Mouse (Mus musculus): ENCODE measurements around the gene Siglech. TPM values are rescaled to one million over a fixed set of nuclear protein-coding genes. Genes with fewer than 3 reads are reported as not detected.
"Not testable (repeated sequence)": the region's sequence is repeated elsewhere in the genome, so short reads cannot be mapped to it uniquely, and the experiment has no call there.

Gene Siglech
- polyA plus RNA-seq (2017; shearing (Covaris generic)), result 1 to 10 TPM in 1 of 2 experiments, not detected in 1; 1.4 TPM

GRCm38 (mm10) chr7:55767926-55768325 lies at the start of gene Siglech:
TSS of gene Siglech (plus strand) at chr7:55768178.
- ATAC-seq, result no peak

DNA sequence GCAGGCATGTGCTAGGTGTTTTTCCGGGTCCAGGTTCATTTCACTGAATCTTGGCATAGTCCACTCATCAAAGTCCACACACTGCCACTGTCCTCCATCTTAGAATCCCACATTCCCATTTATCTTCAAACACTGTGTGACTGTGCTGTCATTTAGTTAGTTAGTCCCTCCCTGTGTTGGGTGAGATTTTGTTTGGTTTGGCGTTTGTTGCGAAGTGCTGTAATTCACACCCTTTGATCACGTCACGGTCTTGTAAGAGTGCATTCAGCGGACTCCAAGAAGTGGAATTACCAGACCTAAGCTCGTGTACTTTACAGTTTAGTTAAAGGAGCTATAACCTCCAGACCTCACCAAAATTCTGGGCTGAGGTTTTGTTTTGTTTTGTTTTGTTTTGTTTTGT lies 45.3 kb upstream of the Siglech start:
- ATAC-seq, result no peak

GRCm38 (mm10) chr7:55728903-55729302 lies 39.1 kb upstream of the Siglech start:
- ATAC-seq, result no peak

DNA sequence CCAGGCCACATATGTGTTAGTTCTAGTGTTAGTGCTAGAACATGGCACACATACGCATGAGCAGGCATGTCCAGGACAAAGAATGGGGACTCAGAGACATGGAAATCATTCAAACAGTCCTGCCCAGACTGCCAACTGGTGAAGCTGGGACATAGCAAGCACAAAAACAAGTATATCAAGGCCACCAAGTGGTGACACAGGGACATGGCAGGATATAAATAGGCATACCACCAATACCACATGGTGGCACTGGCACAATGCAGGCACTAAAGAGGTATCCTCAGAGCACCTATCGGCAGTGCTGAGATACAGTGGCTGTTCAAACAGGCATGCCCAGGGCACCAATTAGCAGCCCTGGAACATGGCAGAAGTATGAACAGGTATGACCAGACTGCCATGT lies 33.5 kb upstream of the Siglech start:
- no peak for ATAC-seq

- no peak for ATAC-seq
These were observed 30.7 kb upstream of the Siglech start for GRCm38 (mm10) chr7:55737125-55737912.

DNA sequence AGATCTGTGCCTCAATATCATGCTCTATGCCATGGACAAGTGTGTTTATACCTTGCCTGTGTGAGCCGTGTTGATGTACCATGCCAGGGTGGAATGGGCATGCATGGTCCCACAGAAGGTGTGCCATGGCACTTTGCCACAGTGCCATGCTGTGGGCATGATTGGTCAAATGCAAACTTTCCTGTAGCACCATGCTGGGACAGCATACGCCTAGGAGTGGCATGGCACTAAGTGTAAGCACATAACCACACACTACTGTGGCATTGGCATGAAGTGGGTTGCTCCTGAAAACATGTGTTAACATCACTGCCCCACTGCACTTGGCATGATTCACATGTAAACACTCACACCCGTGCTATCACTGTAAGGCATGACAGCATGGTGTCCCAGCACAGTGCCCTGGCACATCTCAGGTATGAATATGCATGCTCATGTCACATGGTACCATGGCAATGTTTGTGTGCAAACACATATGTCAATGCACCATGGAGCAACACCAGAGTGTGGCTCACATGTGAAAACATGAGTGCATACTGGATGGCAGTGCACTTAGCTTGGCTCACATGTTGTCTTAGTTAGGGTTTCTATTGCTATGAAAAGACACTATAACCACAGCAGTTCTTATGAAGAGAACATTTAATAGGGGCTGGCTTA lies 24.2 kb upstream of the Siglech start:
- no peak for ATAC-seq

DNA sequence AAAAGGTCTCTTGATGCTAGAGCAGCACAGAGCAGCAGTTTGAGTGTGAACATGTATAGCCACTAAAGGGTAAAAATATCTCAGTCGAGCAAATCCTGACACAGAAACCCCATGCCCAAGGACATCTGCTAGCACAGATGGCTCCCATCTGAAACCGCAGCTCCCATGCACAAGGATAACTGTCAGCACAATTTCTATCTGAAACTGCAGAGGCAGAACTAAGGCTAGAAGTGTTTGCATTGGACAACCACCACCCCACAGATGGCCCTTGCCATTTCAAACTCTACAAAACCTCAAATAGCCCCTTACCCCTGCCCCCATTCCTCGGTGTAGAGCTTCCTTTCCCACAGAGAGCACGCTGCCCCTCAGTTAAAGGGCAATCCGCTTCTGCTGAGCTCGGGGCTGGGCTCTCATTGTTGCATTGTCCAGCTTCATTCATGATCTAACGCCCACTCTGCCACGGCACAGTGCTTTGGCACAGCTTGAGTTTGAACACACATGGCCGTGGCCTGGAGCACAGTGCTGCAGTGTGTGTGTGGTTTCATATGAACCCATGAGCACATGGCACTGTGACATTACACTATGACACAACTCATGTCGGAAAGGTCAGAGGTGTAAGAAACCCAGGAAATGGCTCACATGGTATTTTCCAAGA lies 23.3 kb upstream of the Siglech start:
- ATAC-seq, result no peak

GRCm38 (mm10) chr7:55750841-55751240 lies 17.1 kb upstream of the Siglech start:
- ATAC-seq, result no peak

DNA sequence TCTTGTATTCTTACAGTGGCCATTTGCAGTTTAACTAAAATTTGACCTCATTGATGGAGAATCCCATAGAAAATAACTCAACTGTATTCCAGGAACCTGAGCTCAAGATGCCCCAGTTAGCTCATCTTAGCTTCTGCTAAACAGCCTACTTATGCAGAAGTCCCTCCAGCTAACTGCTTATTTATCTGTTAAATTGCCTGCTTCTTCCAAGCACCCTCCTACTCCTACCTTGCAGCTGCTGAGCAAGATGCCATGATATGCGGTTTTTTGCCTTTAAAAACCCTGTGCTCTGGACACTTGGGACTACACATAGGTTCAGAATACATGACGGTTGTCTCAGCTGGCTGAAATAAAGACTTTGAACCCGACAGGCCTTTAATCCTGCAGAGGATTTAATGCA lies 8.6 kb upstream of the Siglech start:
- ATAC-seq, result no peak

- no peak for ATAC-seq
These were observed 12.0 kb downstream of the Siglech start for GRCm38 (mm10) chr7:55780011-55780410.

DNA sequence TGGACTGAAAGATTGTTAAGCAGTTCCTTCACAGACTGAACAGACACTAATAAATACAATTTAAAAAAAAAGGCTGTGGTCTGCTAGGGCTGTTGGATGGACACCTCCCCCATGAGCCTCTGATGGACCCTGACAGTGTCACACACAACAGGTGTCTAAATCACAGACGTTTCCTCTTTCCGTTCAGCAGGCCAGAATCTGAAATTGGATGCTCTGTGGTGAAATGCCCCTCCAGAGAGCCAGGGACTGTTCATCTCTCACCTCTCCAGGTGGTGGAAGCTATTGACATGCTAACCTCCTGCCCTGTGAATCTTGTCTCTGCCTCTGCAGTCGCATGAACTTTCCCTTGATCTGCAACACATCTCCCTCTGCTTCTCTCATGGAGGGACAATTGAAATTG lies 14.5 kb downstream of the Siglech start:
- no peak for ATAC-seq

- no peak for ATAC-seq
These were observed 16.6 kb downstream of the Siglech start for GRCm38 (mm10) chr7:55784580-55784979.

GRCm38 (mm10) chr7:55790586-55790985 lies 22.6 kb downstream of the Siglech start:
- not testable (repeated sequence) for ATAC-seq

DNA sequence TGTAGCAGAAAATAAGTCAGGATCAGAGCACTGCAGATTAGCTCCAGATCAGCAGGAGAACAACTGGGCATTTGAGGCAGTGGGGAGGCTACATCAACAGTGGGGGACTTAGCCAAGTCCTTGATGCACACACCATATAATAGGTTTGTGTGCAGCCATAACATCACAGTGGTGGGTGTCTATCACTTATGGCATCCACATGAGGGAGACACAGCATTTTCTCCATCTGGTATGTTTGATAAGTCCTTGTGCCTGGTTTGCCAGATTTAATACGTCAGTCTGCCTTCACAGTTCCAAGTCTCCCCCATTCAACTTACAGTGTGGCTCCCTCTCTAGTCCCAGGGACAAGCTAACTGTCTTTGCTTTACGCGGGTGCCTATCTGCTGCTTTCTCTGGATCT lies 24.3 kb downstream of the Siglech start:
- ATAC-seq, result no peak

GRCm38 (mm10) chr7:55793236-55793951 lies 25.4 kb downstream of the Siglech start:
- ATAC-seq, result no peak

- ATAC-seq, result peak; percentile 100
These were observed 26.1 kb downstream of the Siglech start, which contains the start of gene Tubgcp5 for GRCm38 (mm10) chr7:55793952-55794603. TSS of gene Tubgcp5 (plus strand) at chr7:55794154.

- ATAC-seq, result no peak
These were observed 32.0 kb downstream of the Siglech start for GRCm38 (mm10) chr7:55799981-55800380.

DNA sequence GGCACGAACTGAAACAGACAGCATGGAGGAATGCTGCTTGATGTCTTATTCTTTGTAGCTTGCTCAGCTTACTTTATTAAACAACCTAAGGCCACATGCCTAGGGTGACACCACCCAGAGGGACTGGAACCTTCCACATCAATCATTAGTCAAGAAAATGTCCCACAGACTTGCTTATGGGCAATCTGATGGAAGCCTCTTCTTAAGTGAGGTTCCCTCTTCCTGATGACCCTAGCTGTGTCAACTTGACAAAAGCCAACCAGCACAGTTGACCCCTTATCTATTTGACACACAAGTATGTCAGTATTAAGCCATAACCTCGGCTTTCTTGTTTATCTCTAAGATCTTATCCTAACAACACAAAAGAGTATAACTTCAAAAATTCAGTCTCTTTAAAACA lies 42.0 kb downstream of the Siglech start:
- ATAC-seq, result no peak

GRCm38 (mm10) chr7:55824468-55824867 lies 56.5 kb downstream of the Siglech start:
- ATAC-seq, result no peak

- ATAC-seq, result no peak
These were observed 59.6 kb downstream of the Siglech start for GRCm38 (mm10) chr7:55827551-55827950.
